21 mouse cellular contexts compared by ENCODE assay signal in genomic region chr16:28962987-28963386, GRCm38 (mm10). TPM values are rescaled to one million over a fixed set of nuclear protein-coding genes. Genes with fewer than 3 reads are reported as not detected.
DNase-seq lines count a peak whose midpoint lies in the region; ATAC-seq and TF ChIP-seq lines count a peak whose summit lies in the region.
"Had no signal": no experiment of that assay in that cellular context is flagged by ENCODE, and none has a peak within 500 bp of the region (broad histone marks: within the 10 kb centered on the region; RNA-seq: fewer than 3 reads in every experiment).

No protein-coding gene starts in this region.

- 0 out of 2 replicates have a peak, but pooled peaks have one; percentile 33 for ATAC-seq in forebrain, embryonic 13.5 days
- no peak for ATAC-seq in forebrain, embryonic 11.5 days (replicated peaks; ENCODE audit: low FRiP score)
- ATAC-seq in hindbrain, embryonic 13.5 days (ENCODE audit: low FRiP score), result peak; percentile 80
- peak; percentile 53; the same call in 1 of the 2 replicates for ATAC-seq in midbrain, embryonic 14.5 days (ENCODE audit: low FRiP score, low TSS enrichment)
- ATAC-seq: forebrain, embryonic 15.5 days; forebrain, postnatal 0 days had no signal

- no peak for DNase-seq in forebrain, embryonic 11.5 days (ENCODE audit: low spot score)
- DNase-seq in hindbrain, embryonic 10.5 days (ENCODE audit: low spot score), result no peak
- DNase-seq in midbrain, embryonic 14.5 days, result no peak
- DNase-seq in midbrain, embryonic 10.5 days (ENCODE audit: low spot score), result no peak
- peak; percentile 3 for DNase-seq in brain, embryonic 14.5 days (ENCODE audit: low read depth)
- no peak for DNase-seq in adrenal gland, postnatal 36 days
- DNase-seq: adrenal gland, adult 8-10 months; adrenal gland, postnatal 14 days; cerebellum, adult 11-12 months; cerebellum, adult 2 months; cerebellum, adult 9-10 months; cerebellum, postnatal 10 days; cerebellum, postnatal 25 days; forebrain, postnatal 0 days had no signal

- no peak overlapping the region for H3K4me3 ChIP-seq in forebrain, embryonic 13.5 days
- no peak overlapping the region for H3K4me3 ChIP-seq in forebrain, embryonic 11.5 days (ENCODE audit: low read depth, low read length)
- no peak overlapping the region for H3K4me3 ChIP-seq in hindbrain, embryonic 13.5 days
- no peak overlapping the region for H3K4me3 ChIP-seq in hindbrain, embryonic 10.5 days
- H3K4me3 ChIP-seq in midbrain, embryonic 14.5 days (replicated peaks; ENCODE audit: low read depth, low read length), result no peak overlapping the region
- H3K4me3 ChIP-seq in midbrain, embryonic 10.5 days, result no peak overlapping the region
- H3K4me3 ChIP-seq: embryonic facial prominence, embryonic 10.5 days; embryonic facial prominence, embryonic 12.5 days; forebrain, embryonic 12.5 days; forebrain, embryonic 15.5 days had no signal

- no peak for TF ChIP-seq POLR2A in brain, embryonic 14.5 days (IDR thresholded peaks at IDR 0.05; ENCODE audit: borderline replicate concordance, extremely low read depth, insufficient read depth, insufficient read length, poor library complexity, severe bottlenecking)

- no peak for TF ChIP-seq CTCF in brain, embryonic 14.5 days (IDR thresholded peaks at IDR 0.05; ENCODE audit: borderline replicate concordance, extremely low read depth, insufficient read depth, insufficient read length)

- no peak overlapping the region for H3K27ac ChIP-seq in forebrain, embryonic 13.5 days
- H3K27ac ChIP-seq in forebrain, embryonic 11.5 days (ENCODE audit: low read depth, low read length), result no peak overlapping the region
- no peak overlapping the region for H3K27ac ChIP-seq in hindbrain, embryonic 13.5 days
- no peak overlapping the region for H3K27ac ChIP-seq in hindbrain, embryonic 10.5 days
- no peak overlapping the region for H3K27ac ChIP-seq in midbrain, embryonic 14.5 days (replicated peaks; ENCODE audit: low read depth, low read length)
- no peak overlapping the region for H3K27ac ChIP-seq in midbrain, embryonic 10.5 days (replicated peaks)
- H3K27ac ChIP-seq: embryonic facial prominence, embryonic 10.5 days; embryonic facial prominence, embryonic 12.5 days; forebrain, embryonic 12.5 days; forebrain, embryonic 15.5 days had no signal

- H3K9ac ChIP-seq in forebrain, embryonic 13.5 days, result no peak overlapping the region
- no peak overlapping the region for H3K9ac ChIP-seq in forebrain, embryonic 11.5 days (ENCODE audit: low read length)
- no peak overlapping the region for H3K9ac ChIP-seq in hindbrain, embryonic 13.5 days
- no peak overlapping the region for H3K9ac ChIP-seq in midbrain, embryonic 14.5 days (replicated peaks; ENCODE audit: low read length)
- H3K9ac ChIP-seq: embryonic facial prominence, embryonic 12.5 days; forebrain, embryonic 12.5 days; forebrain, embryonic 15.5 days; forebrain, postnatal 0 days had no signal

- H3K4me1 ChIP-seq in forebrain, embryonic 13.5 days, result no peaks in the 10 kb centered on the region
- no peaks in the 10 kb centered on the region for H3K4me1 ChIP-seq in forebrain, embryonic 11.5 days (replicated peaks; ENCODE audit: control insufficient read depth, insufficient read depth, low read length)
- no peaks in the 10 kb centered on the region for H3K4me1 ChIP-seq in hindbrain, embryonic 13.5 days (replicated peaks)
- H3K4me1 ChIP-seq in hindbrain, embryonic 10.5 days (replicated peaks), result no peaks in the 10 kb centered on the region
- H3K4me1 ChIP-seq in midbrain, embryonic 14.5 days (ENCODE audit: control insufficient read depth, insufficient read depth, low read length), result no peaks in the 10 kb centered on the region
- H3K4me1 ChIP-seq in midbrain, embryonic 10.5 days, result no peaks in the 10 kb centered on the region
- H3K4me1 ChIP-seq: embryonic facial prominence, embryonic 10.5 days; embryonic facial prominence, embryonic 12.5 days; forebrain, embryonic 12.5 days; forebrain, embryonic 15.5 days had no signal

- no peaks in the 10 kb centered on the region for H3K36me3 ChIP-seq in forebrain, embryonic 13.5 days (ENCODE audit: poor library complexity, severe bottlenecking)
- no peaks in the 10 kb centered on the region for H3K36me3 ChIP-seq in forebrain, embryonic 11.5 days (ENCODE audit: control insufficient read depth, insufficient read depth, low read length)
- H3K36me3 ChIP-seq in hindbrain, embryonic 13.5 days, result no peaks in the 10 kb centered on the region
- H3K36me3 ChIP-seq in hindbrain, embryonic 10.5 days, result no peaks in the 10 kb centered on the region
- no peaks in the 10 kb centered on the region for H3K36me3 ChIP-seq in midbrain, embryonic 14.5 days (ENCODE audit: control insufficient read depth, insufficient read depth, low read length)
- no peaks in the 10 kb centered on the region for H3K36me3 ChIP-seq in midbrain, embryonic 10.5 days
- H3K36me3 ChIP-seq: embryonic facial prominence, embryonic 10.5 days; embryonic facial prominence, embryonic 12.5 days; forebrain, embryonic 12.5 days; forebrain, embryonic 15.5 days had no signal

- H3K27me3 ChIP-seq in forebrain, embryonic 13.5 days, result no peaks in the 10 kb centered on the region
- H3K27me3 ChIP-seq in forebrain, embryonic 11.5 days (ENCODE audit: control insufficient read depth, insufficient read depth, low read length), result no peaks in the 10 kb centered on the region
- H3K27me3 ChIP-seq in hindbrain, embryonic 13.5 days, result no peaks in the 10 kb centered on the region
- no peaks in the 10 kb centered on the region for H3K27me3 ChIP-seq in hindbrain, embryonic 10.5 days (ENCODE audit: insufficient read depth, poor library complexity, severe bottlenecking)
- no peaks in the 10 kb centered on the region for H3K27me3 ChIP-seq in midbrain, embryonic 14.5 days (ENCODE audit: control insufficient read depth, insufficient read depth, low read length)
- H3K27me3 ChIP-seq in midbrain, embryonic 10.5 days (ENCODE audit: low read depth, poor library complexity, severe bottlenecking), result no peaks in the 10 kb centered on the region
- H3K27me3 ChIP-seq: embryonic facial prominence, embryonic 12.5 days; forebrain, embryonic 12.5 days; forebrain, embryonic 15.5 days had no signal

- H3K4me2 ChIP-seq in forebrain, embryonic 13.5 days, result no peak overlapping the region
- H3K4me2 ChIP-seq in forebrain, embryonic 11.5 days (ENCODE audit: low read depth, low read length, severe bottlenecking), result no peak overlapping the region
- H3K4me2 ChIP-seq in hindbrain, embryonic 13.5 days, result no peak overlapping the region
- no peak overlapping the region for H3K4me2 ChIP-seq in midbrain, embryonic 14.5 days (ENCODE audit: low read length)
- H3K4me2 ChIP-seq: embryonic facial prominence, embryonic 12.5 days; forebrain, embryonic 12.5 days; forebrain, embryonic 15.5 days had no signal

- no peaks in the 10 kb centered on the region for H3K9me3 ChIP-seq in forebrain, embryonic 13.5 days (replicated peaks)
- H3K9me3 ChIP-seq in forebrain, embryonic 11.5 days (ENCODE audit: control insufficient read depth, low read length), result no peaks in the 10 kb centered on the region
- no peaks in the 10 kb centered on the region for H3K9me3 ChIP-seq in hindbrain, embryonic 13.5 days
- no peaks in the 10 kb centered on the region for H3K9me3 ChIP-seq in hindbrain, embryonic 10.5 days
- H3K9me3 ChIP-seq in midbrain, embryonic 14.5 days (ENCODE audit: control insufficient read depth, low read length), result no peaks in the 10 kb centered on the region
- no peaks in the 10 kb centered on the region for H3K9me3 ChIP-seq in midbrain, embryonic 10.5 days (replicated peaks)
- H3K9me3 ChIP-seq: embryonic facial prominence, embryonic 10.5 days; embryonic facial prominence, embryonic 12.5 days; forebrain, embryonic 12.5 days; forebrain, embryonic 15.5 days had no signal

RNA-seq across cellular contexts. Expression of gene Mb21d2, which starts 33.5 kb away (rescaled TPM):
- polyA plus RNA-seq in forebrain, embryonic 13.5 days (2015; fragmentation: Nextera tagmentation; extraction: Ambion mirVana), result 4.4 and 5.4 TPM in 2 replicates
- 6.8 and 7.3 TPM in 2 replicates for polyA plus RNA-seq in forebrain, embryonic 11.5 days (2014; fragmentation: Nextera tagmentation; extraction: Ambion mirVana)
- 11.1 and 12.7 TPM in 2 replicates for polyA plus RNA-seq in hindbrain, embryonic 13.5 days (2015; fragmentation: Nextera tagmentation; extraction: Ambion mirVana)
- 5.8 and 6.3 TPM in 2 replicates for polyA plus RNA-seq in hindbrain, embryonic 10.5 days (2016; fragmentation: Nextera tagmentation; extraction: Ambion mirVana)
- polyA plus RNA-seq in midbrain, embryonic 14.5 days (2014; fragmentation: Nextera tagmentation; extraction: Ambion mirVana), result 18.0 TPM in 2 replicates
- 4.7 and 5.7 TPM in 2 replicates for polyA plus RNA-seq in midbrain, embryonic 10.5 days (2016; fragmentation: Nextera tagmentation; extraction: Ambion mirVana)
- 28.4 and 44.0 TPM in 2 replicates for polyA plus RNA-seq in brain, embryonic 14.5 days (2012; rRNA removed)
- 10 to 100 TPM; 12.2 to 14.4 TPM for total RNA-seq in adrenal gland, postnatal 36 days (2021)
- total RNA-seq: MEL had no signal
